Mouse (Mus musculus): ENCODE data around the gene Inhbc. TPM values are rescaled to one million over a fixed set of nuclear protein-coding genes. Genes with fewer than 3 reads are reported as not detected.

Gene Inhbc
- polyA plus RNA-seq, 1 experiment from 2014 or later: not detected

DNA sequence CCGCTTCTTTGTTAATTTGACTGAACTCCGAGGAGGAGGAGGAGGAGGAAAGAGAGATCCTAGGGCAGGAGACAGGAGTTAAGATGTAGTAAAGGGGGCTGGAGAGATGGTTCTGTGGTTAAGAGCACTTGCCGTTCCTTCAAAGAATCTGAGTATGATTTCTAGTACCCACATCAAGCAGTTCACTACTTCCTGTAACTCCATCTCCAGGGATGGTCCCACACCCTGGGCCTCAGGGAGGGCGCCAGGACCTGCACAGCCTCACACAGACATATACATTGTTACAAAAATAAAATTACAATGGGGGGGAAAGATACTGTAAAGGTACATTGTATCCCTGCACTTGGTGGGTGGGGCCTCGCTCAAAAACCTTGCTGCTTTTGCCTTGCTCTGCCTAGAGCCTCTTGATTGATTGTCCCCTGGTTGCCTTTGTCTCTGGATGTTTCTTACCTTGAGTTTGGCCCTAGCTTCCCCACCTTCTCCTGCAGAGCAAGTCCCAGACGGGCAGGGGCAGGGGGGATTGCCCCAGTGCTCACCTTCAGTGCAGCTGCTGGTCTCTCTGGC, 32.6 kb downstream of the Inhbc start:
- no peak for ATAC-seq (ENCODE audit: insufficient read depth)
- peaks cover 15% of the 10 kb centered on the region; the same call in 1 of the 2 replicates for H3K27me3 ChIP-seq (ENCODE audit: insufficient read depth, low read length)
- H3K4me2 ChIP-seq: no peak overlapping the region

DNA sequence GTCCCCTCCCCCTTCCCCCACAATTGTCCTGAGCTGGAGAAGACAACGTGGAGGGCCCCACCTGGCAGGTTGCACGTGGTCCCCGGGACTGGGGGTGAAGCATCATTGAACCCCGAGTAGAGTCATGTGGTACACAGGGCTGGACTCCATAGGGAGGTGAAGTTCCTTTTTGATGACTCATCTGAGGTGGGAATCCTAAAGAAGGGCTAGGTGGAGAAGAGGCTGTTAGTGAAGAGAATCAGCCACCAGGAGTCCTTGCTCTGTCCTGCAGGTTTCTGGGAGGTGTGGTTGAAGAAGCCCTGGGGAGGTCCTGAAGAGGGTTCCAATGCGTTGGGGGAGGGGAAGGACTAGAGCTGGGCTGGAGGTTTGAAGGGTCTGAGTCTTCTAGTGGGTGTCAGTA, 33.3 kb downstream of the Inhbc start:
- peaks cover 47% of the 10 kb centered on the region for H3K36me3 ChIP-seq (ENCODE audit: insufficient read depth)
- DNase-seq (no peak), ATAC-seq (ENCODE audit: insufficient read depth) (no peak)
- H3K27me3 ChIP-seq (ENCODE audit: insufficient read depth, low read length): peaks cover 15% of the 10 kb centered on the region; the same call in 1 of the 2 replicates
- no peak overlapping the region for H3K4me2 ChIP-seq
- no peaks in the 10 kb centered on the region for H3K4me1 ChIP-seq (ENCODE audit: insufficient read depth)
- H3K9me3 ChIP-seq (ENCODE audit: low read depth, low read length): no peaks in the 10 kb centered on the region
- no peak overlapping the region for H3K27ac ChIP-seq (ENCODE audit: low read depth)
- H3K9ac ChIP-seq: no peak overlapping the region
- TF ChIP-seq CTCF (IDR thresholded peaks at IDR 0.05; ENCODE audit: low read depth): no peak
- 55% methylated on average over 5 of the region's 5 CpGs for WGBS
- H3K4me3 ChIP-seq (ENCODE audit: low read depth, low read length): no peak overlapping the region

More for the DNA sequence above, 32.6 kb downstream of the Inhbc start:
- no peak overlapping the region for H3K9ac ChIP-seq
- no peak for TF ChIP-seq CTCF (IDR thresholded peaks at IDR 0.05; ENCODE audit: low read depth)
- H3K9me3 ChIP-seq (ENCODE audit: low read depth, low read length): no peaks in the 10 kb centered on the region
- H3K27ac ChIP-seq (ENCODE audit: low read depth): no peak overlapping the region
- 84% methylated on average over 6 of the region's 6 CpGs for WGBS
- H3K36me3 ChIP-seq (ENCODE audit: insufficient read depth): peaks cover 41% of the 10 kb centered on the region
- no peak overlapping the region for H3K4me3 ChIP-seq (ENCODE audit: low read depth, low read length)
- H3K4me1 ChIP-seq (ENCODE audit: insufficient read depth): no peaks in the 10 kb centered on the region
- no peak for DNase-seq

DNA sequence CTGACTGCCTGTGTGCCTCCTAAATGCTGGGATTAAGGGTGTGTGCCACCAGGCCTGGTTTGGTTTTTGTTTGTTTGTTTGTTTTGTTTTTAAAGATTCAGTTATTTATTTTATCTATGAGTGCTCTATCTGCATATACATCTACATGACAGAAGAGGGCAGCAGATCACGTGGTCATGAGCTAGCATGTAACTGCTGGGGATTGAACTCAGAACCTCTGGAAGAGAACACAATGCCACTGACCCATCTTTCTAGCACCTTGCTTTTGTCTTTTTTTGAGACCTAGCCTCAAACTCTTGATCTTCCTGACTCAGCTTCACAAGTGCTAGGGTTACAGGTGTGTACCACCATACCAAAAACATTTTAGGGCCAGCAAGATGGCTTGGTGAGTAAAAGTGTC, 35.0 kb downstream of the Inhbc start:
- Histone ChIP-seq H3K36me3 (ENCODE audit: insufficient read depth) (peaks cover 63% of the 10 kb centered on the region), H3K27me3 (ENCODE audit: insufficient read depth, low read length) (peaks cover 2% of the 10 kb centered on the region; the same call in 1 of the 2 replicates), H3K4me3 (ENCODE audit: low read depth, low read length) (no peak overlapping the region), H3K9ac (no peak overlapping the region), H3K9me3 (ENCODE audit: low read depth, low read length) (no peaks in the 10 kb centered on the region), H3K4me2 (no peak overlapping the region), H3K4me1 (ENCODE audit: insufficient read depth) (no peaks in the 10 kb centered on the region), H3K27ac (ENCODE audit: low read depth) (no peak overlapping the region)
- ATAC-seq (ENCODE audit: insufficient read depth): no peak
- no peak for TF ChIP-seq CTCF (IDR thresholded peaks at IDR 0.05; ENCODE audit: low read depth)
- 55% methylated on average over 1 of the region's 1 CpGs for WGBS
- DNase-seq: no peak

DNA sequence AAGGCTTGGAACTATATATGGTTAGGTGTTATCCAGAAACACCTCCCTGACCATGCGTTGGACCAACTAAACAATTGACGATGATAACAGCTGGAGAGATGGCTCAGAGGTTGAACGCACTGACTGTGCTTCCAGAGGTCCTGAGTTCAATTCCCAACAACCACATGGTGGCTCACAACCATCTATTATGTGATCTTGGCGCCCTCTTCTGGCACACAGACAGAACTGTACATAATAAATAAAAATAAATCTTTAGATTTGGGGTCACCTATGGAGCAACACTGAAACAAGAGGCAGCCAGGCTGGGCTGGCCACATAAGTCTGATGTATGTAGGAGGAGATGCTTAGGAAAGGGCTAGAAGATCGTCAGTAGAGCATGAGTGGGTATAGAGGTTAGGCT, 37.1 kb downstream of the Inhbc start:
- no peaks in the 10 kb centered on the region for H3K9me3 ChIP-seq (ENCODE audit: low read depth, low read length)
- H3K4me1 ChIP-seq (ENCODE audit: insufficient read depth): no peaks in the 10 kb centered on the region
- 66% methylated on average over 5 of the region's 5 CpGs for WGBS
- ATAC-seq (ENCODE audit: insufficient read depth) (no peak), DNase-seq (peak; percentile 45)
- no peak overlapping the region for H3K4me3 ChIP-seq (ENCODE audit: low read depth, low read length)
- H3K27ac ChIP-seq (ENCODE audit: low read depth): no peak overlapping the region
- peak; percentile 45 for TF ChIP-seq CTCF (IDR thresholded peaks at IDR 0.05; ENCODE audit: low read depth)
- H3K9ac ChIP-seq: no peak overlapping the region
- no peak overlapping the region for H3K4me2 ChIP-seq
- peaks cover 11% of the 10 kb centered on the region for H3K27me3 ChIP-seq (ENCODE audit: insufficient read depth, low read length)
- peaks cover 69% of the 10 kb centered on the region for H3K36me3 ChIP-seq (ENCODE audit: insufficient read depth)

DNA sequence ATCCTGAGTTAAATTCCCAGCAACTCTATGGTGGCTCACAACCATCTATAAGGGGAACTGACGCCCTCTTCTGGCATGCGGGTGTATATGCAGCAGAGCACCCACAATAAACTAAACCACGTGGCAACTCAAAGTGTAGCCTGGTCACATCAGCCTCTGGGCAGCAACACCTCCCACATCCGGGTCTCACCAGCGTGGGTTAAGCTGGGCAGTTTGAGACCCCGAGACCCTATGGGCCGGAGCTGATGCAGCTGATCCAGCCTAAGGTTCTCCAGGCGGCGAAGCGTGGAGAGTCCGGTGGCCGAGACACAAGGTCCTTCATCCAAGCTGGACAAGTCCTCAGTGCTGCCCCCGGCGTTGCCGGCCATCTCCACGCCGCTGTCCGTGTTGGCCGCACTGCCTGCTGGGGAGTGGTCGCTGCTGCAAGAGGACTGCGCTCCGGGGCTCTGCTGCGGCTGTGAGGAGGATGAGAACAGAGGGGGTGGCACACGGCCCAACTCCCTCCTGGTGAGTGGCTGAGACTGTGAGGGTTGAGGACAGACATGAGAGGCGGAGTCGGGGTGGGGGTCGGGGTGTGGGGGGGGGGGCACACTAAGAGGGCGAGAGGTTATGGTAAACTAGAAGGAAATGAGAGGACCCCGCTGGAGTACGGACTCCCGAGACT, 37.9 kb downstream of the Inhbc start:
- H3K9ac ChIP-seq: no peak overlapping the region

DNA sequence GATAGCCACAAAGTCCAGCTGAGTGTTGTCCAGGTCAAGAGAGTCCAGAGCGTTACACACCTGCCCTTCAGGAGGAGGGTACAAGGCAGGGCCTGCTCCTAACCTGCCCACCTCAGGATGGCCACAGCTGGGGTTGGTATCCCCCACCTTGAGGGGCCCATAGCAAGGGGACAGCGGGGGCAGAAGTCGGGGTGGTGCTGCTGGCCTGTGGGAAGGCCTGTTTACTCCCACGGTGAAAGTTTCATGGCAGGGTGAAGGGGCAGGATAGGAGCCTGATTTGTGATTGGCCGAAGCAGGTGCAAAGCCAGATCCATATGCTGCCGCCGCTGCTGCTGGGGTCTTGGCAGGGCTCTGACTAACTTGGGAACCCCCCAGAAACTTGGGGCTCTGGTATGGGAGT, 40.0 kb downstream of the Inhbc start:
- Histone ChIP-seq H3K27me3 (ENCODE audit: insufficient read depth, low read length) (peaks cover 40% of the 10 kb centered on the region), H3K4me2 (no peak overlapping the region), H3K9ac (no peak overlapping the region), H3K36me3 (ENCODE audit: insufficient read depth) (peaks cover 47% of the 10 kb centered on the region), H3K27ac (ENCODE audit: low read depth) (no peak overlapping the region), H3K4me1 (ENCODE audit: insufficient read depth) (peaks cover 5% of the 10 kb centered on the region; the same call in 1 of the 2 replicates), H3K9me3 (ENCODE audit: low read depth, low read length) (0 out of 2 replicates have a peak, but pooled peaks cover 5% of the 10 kb centered on the region), H3K4me3 (ENCODE audit: low read depth, low read length) (no peak overlapping the region)
- ATAC-seq (ENCODE audit: insufficient read depth) (no peak), DNase-seq (no peak)
- 72% methylated on average over 7 of the region's 7 CpGs for WGBS
- TF ChIP-seq CTCF (IDR thresholded peaks at IDR 0.05; ENCODE audit: low read depth): no peak

More for the DNA sequence above, 37.9 kb downstream of the Inhbc start:
- peak; percentile 43 for TF ChIP-seq CTCF (IDR thresholded peaks at IDR 0.05; ENCODE audit: low read depth)
- 47% methylated on average over 31 of the region's 31 CpGs for WGBS
- Histone ChIP-seq H3K9me3 (ENCODE audit: low read depth, low read length) (0 out of 2 replicates have a peak, but pooled peaks cover 2% of the 10 kb centered on the region), H3K27me3 (ENCODE audit: insufficient read depth, low read length) (peaks cover 19% of the 10 kb centered on the region), H3K4me3 (ENCODE audit: low read depth, low read length) (no peak overlapping the region), H3K4me2 (0 out of 2 replicates have a peak overlapping the region, but pooled peaks have one; percentile 20), H3K27ac (ENCODE audit: low read depth) (no peak overlapping the region), H3K36me3 (ENCODE audit: insufficient read depth) (peaks cover 61% of the 10 kb centered on the region), H3K4me1 (ENCODE audit: insufficient read depth) (no peaks in the 10 kb centered on the region)
- DNase-seq (peak; percentile 36), ATAC-seq (ENCODE audit: insufficient read depth) (no peak)

DNA sequence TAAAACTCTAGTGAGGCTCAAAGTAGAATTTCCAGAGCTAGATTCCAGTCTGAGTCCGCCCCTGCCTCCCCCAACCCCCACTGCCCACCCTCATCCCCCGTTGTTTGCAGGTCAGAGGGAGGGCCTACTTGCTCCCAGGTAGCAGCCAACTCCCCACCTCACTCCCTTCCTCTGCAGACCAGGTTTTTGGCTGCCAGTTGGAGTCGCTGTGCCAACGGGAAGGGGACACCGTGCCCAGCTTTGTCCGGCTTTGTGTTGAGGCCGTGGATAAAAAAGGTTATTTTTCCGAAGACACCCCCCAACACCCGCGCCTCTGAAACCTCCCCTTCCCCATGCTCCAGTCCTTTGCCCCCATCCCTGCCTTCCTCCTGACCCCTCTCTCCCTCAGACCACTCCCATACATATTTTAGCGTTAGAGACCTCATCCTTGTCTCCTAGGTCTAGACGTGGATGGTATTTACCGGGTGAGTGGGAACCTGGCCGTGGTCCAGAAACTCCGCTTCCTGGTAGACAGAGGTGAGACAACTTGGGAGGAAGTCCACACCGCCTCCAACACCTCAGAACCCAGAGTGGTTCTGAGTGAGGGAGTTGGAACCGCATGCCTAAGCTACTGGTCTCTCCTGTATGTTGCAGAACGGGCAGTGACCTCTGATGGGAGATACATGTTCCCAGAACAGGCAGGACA, 42.6 kb downstream of the Inhbc start:
- 0 out of 2 replicates have a peak, but pooled peaks cover 5% of the 10 kb centered on the region for H3K9me3 ChIP-seq (ENCODE audit: low read depth, low read length)
- peaks cover 30% of the 10 kb centered on the region; the same call in 1 of the 2 replicates for H3K36me3 ChIP-seq (ENCODE audit: insufficient read depth)
- no peak for DNase-seq
- peaks cover 52% of the 10 kb centered on the region for H3K27me3 ChIP-seq (ENCODE audit: insufficient read depth, low read length)
- H3K4me3 ChIP-seq (ENCODE audit: low read depth, low read length): no peak overlapping the region
- no peak overlapping the region for H3K4me2 ChIP-seq
- no peak overlapping the region for H3K27ac ChIP-seq (ENCODE audit: low read depth)
- no peak for TF ChIP-seq CTCF (IDR thresholded peaks at IDR 0.05; ENCODE audit: low read depth)
- 46% methylated on average over 18 of the region's 18 CpGs for WGBS
- H3K9ac ChIP-seq: no peak overlapping the region
- peaks cover 5% of the 10 kb centered on the region; the same call in 1 of the 2 replicates for H3K4me1 ChIP-seq (ENCODE audit: insufficient read depth)
- ATAC-seq (ENCODE audit: insufficient read depth): no peak
